11 mouse cellular contexts compared by ENCODE assay signal in genomic region chr1:170392771-170393728, GRCm38 (mm10).
A peak's percentile ranks its signal among the peaks of the same experiment; 100 is the strongest.
DNase-seq lines count a peak whose midpoint lies in the region; ATAC-seq and TF ChIP-seq lines count a peak whose summit lies in the region.
"Had no signal": no experiment of that assay in that cellular context is flagged by ENCODE, and none has a peak within 500 bp of the region (broad histone marks: within the 10 kb centered on the region; RNA-seq: fewer than 3 reads in every experiment).

No protein-coding gene starts in this region.

- no peak overlapping the region for H3K9ac ChIP-seq in heart, adult 2 months (ENCODE audit: low read depth, low read length)
- no peak overlapping the region for H3K9ac ChIP-seq in heart, embryonic 11.5 days (ENCODE audit: low read depth, low read length)
- no peak overlapping the region for H3K9ac ChIP-seq in kidney, embryonic 15.5 days
- H3K9ac ChIP-seq in hindbrain, embryonic 14.5 days: no peak overlapping the region
- H3K9ac ChIP-seq: forebrain, embryonic 13.5 days; neural tube, embryonic 12.5 days had no signal

- no peaks in the 10 kb centered on the region for H3K27me3 ChIP-seq in heart, adult 2 months (ENCODE audit: control insufficient read depth, insufficient read depth, low read length)
- no peaks in the 10 kb centered on the region for H3K27me3 ChIP-seq in heart, embryonic 11.5 days (ENCODE audit: control insufficient read depth, insufficient read depth, low read length)
- no peaks in the 10 kb centered on the region for H3K27me3 ChIP-seq in kidney, embryonic 15.5 days
- H3K27me3 ChIP-seq in hindbrain, embryonic 14.5 days (ENCODE audit: control insufficient read depth, insufficient read depth, low read length): no peaks in the 10 kb centered on the region
- H3K27me3 ChIP-seq: forebrain, embryonic 13.5 days; neural tube, embryonic 12.5 days had no signal

- H3K4me2 ChIP-seq in heart, embryonic 11.5 days: no peak overlapping the region
- peak overlapping the region; percentile 12; the same call in 1 of the 2 replicates for H3K4me2 ChIP-seq in kidney, embryonic 15.5 days
- H3K4me2 ChIP-seq in hindbrain, embryonic 14.5 days (replicated peaks): no peak overlapping the region
- H3K4me2 ChIP-seq: forebrain, embryonic 13.5 days; neural tube, embryonic 12.5 days had no signal

- H3K4me1 ChIP-seq in heart, adult 2 months (ENCODE audit: control insufficient read depth, insufficient read depth, low read length): peaks cover 5% of the 10 kb centered on the region; the same call in 1 of the 2 replicates
- H3K4me1 ChIP-seq in heart, embryonic 11.5 days (ENCODE audit: control insufficient read depth, insufficient read depth, low read length): peaks cover 7% of the 10 kb centered on the region; the same call in 1 of the 2 replicates
- H3K4me1 ChIP-seq in kidney, embryonic 15.5 days: peaks cover 11% of the 10 kb centered on the region
- no peaks in the 10 kb centered on the region for H3K4me1 ChIP-seq in hindbrain, embryonic 14.5 days (replicated peaks; ENCODE audit: control insufficient read depth, insufficient read depth, low read length)
- H3K4me1 ChIP-seq: neural tube, embryonic 12.5 days had no signal

- no peaks in the 10 kb centered on the region for H3K79me2 ChIP-seq in heart, adult 2 months (replicated peaks; ENCODE audit: control insufficient read depth, insufficient read depth, low read length)

- H3K9me3 ChIP-seq in heart, embryonic 11.5 days (replicated peaks; ENCODE audit: control insufficient read depth, low read length): no peaks in the 10 kb centered on the region
- no peaks in the 10 kb centered on the region for H3K9me3 ChIP-seq in kidney, embryonic 15.5 days (replicated peaks)
- no peaks in the 10 kb centered on the region for H3K9me3 ChIP-seq in hindbrain, embryonic 14.5 days (ENCODE audit: control insufficient read depth, low read length)
- H3K9me3 ChIP-seq: forebrain, embryonic 13.5 days; neural tube, embryonic 12.5 days had no signal

- H3K4me3 ChIP-seq in heart, adult 2 months: no peak overlapping the region
- H3K4me3 ChIP-seq in heart, embryonic 11.5 days (ENCODE audit: low read depth, low read length): no peak overlapping the region
- H3K4me3 ChIP-seq in kidney, embryonic 15.5 days (replicated peaks): no peak overlapping the region
- H3K4me3 ChIP-seq in hindbrain, embryonic 14.5 days (replicated peaks; ENCODE audit: low read length): no peak overlapping the region
- H3K4me3 ChIP-seq: forebrain, embryonic 13.5 days; neural tube, embryonic 12.5 days had no signal

- no peak for ATAC-seq in heart, embryonic 11.5 days (replicated peaks; ENCODE audit: insufficient number of reproducible peaks, low FRiP score, low TSS enrichment)
- ATAC-seq in kidney, embryonic 15.5 days (replicated peaks; ENCODE audit: low FRiP score): peak; percentile 63; the same call in 1 of the 2 replicates
- ATAC-seq in megakaryocyte, adult 5-6 weeks (ENCODE audit: poor library complexity, severe bottlenecking): peak; percentile 82
- ATAC-seq in hindbrain, embryonic 14.5 days (ENCODE audit: low FRiP score): no peak
- ATAC-seq: forebrain, embryonic 13.5 days had no signal

- TF ChIP-seq POLR2A in heart, adult 2 months (IDR thresholded peaks at IDR 0.05; ENCODE audit: insufficient read depth, low read depth, low read length): no peak

- DNase-seq in heart, adult 2 months: peak; percentile 46 to 49
- DNase-seq in adrenal gland, postnatal 4 days (ENCODE audit: low spot score in 2 of 2): peak; percentile 14 to 48
- no peak for DNase-seq in embryo, embryonic 10 days (ENCODE audit: low spot score)
- no peak for DNase-seq in spleen, adult 18-20 months
- no peak for DNase-seq in hindbrain, embryonic 14.5 days (ENCODE audit: low spot score)
- DNase-seq: B cell, adult 2 months had no signal

- 0 out of 2 replicates have a peak, but pooled peaks have one; percentile 25 for TF ChIP-seq EP300 in heart, adult 2 months (IDR thresholded peaks at IDR 0.05; ENCODE audit: insufficient read depth, low read depth, low read length)

- no peak for TF ChIP-seq CTCF in heart, adult 2 months (IDR thresholded peaks at IDR 0.05)

- no peak overlapping the region for H3K27ac ChIP-seq in heart, adult 2 months
- no peak overlapping the region for H3K27ac ChIP-seq in heart, embryonic 11.5 days (ENCODE audit: low read depth, low read length)
- H3K27ac ChIP-seq in kidney, embryonic 15.5 days: peak overlapping the region; percentile 64; the same call in 1 of the 2 replicates
- H3K27ac ChIP-seq in hindbrain, embryonic 14.5 days: no peak overlapping the region
- H3K27ac ChIP-seq: forebrain, embryonic 13.5 days; neural tube, embryonic 12.5 days had no signal

- WGBS in heart, adult 2 months: 53% methylated on average over 14 of the region's 14 CpGs
- 74% methylated on average over 14 of the region's 14 CpGs for WGBS in heart, embryonic 11.5 days (ENCODE audit: insufficient replicate concordance)
- WGBS in kidney, embryonic 15.5 days: 58% methylated on average over 14 of the region's 14 CpGs
- 84% methylated on average over 14 of the region's 14 CpGs for WGBS in hindbrain, embryonic 14.5 days

- H3K36me3 ChIP-seq in heart, adult 2 months (ENCODE audit: control insufficient read depth, insufficient read depth, low read length): no peaks in the 10 kb centered on the region
- no peaks in the 10 kb centered on the region for H3K36me3 ChIP-seq in heart, embryonic 11.5 days (ENCODE audit: control insufficient read depth, insufficient read depth, low read length)
- no peaks in the 10 kb centered on the region for H3K36me3 ChIP-seq in kidney, embryonic 15.5 days
- H3K36me3 ChIP-seq in hindbrain, embryonic 14.5 days (replicated peaks; ENCODE audit: control insufficient read depth, insufficient read depth): no peaks in the 10 kb centered on the region
- H3K36me3 ChIP-seq: neural tube, embryonic 12.5 days had no signal

- intact Hi-C loops in heart, adult 2 months (cut with DNase I): loop anchor here (10.0 kb wide), 1 partner anchor 212 kb away; no protein-coding TSS in a partner anchor

Comparison
In these comparisons a context has a peak if more than half of its experiments do, and no peak if none do; other contexts are left out.
1. DNase-seq: peak in heart, adult 2 months (2 of 2) and adrenal gland, postnatal 4 days (2 of 2); none in embryo, embryonic 10 days (single experiment), spleen, adult 18-20 months (0 of 2) and hindbrain, embryonic 14.5 days (single experiment).
2. ATAC-seq: peak in kidney, embryonic 15.5 days (single experiment) and megakaryocyte, adult 5-6 weeks (single experiment); none in heart, embryonic 11.5 days (single experiment) and hindbrain, embryonic 14.5 days (single experiment).